Mouse (Mus musculus) limb, embryonic 11.5 days (tissue): Measurements from ENCODE around the gene Mfn2. TPM values are rescaled to one million over a fixed set of nuclear protein-coding genes. Genes with fewer than 3 reads are reported as not detected.
A peak's percentile ranks its signal among the peaks of the same experiment; 100 is the strongest.

ENCODE experiments used
- ATAC-seq: fragments of 200-750 bp; cut with Nextera tagmentation; 2 replicates; pipeline ENCODE4 v1.8.0; 2017; ENCODE audit warnings: low read depth; ENCODE audit not compliant: insufficient number of reproducible peaks, low FRiP score, low TSS enrichment
- DNase-seq: peaks from one replicate; pipeline ENCODE4 v3.0.0-alpha.2; 2015; ENCODE audit warnings: low spot score
- H3K27ac ChIP-seq: fragments of 300-500 bp; sonication (generic); replicated peaks from 2 replicates; pipeline ENCODE4 v1.5.1; 2014; ENCODE audit warnings: low read depth, mild to moderate bottlenecking, low read length
- H3K27me3 ChIP-seq: fragments of 300-500 bp; sonication (generic); 2 replicates; pipeline ENCODE4 v1.6.1; 2014; ENCODE audit warnings: mild to moderate bottlenecking, low read length, mixed read lengths; ENCODE audit not compliant: control insufficient read depth, insufficient read depth
- H3K36me3 ChIP-seq: fragments of 300-500 bp; sonication (generic); 2 replicates; pipeline ENCODE4 v1.6.1; 2014; ENCODE audit warnings: mild to moderate bottlenecking, low read length, moderate library complexity, mixed read lengths; ENCODE audit not compliant: control insufficient read depth, insufficient read depth
- H3K4me1 ChIP-seq: fragments of 300-500 bp; sonication (generic); 2 replicates; pipeline ENCODE4 v1.6.1; 2014; ENCODE audit warnings: low read length, mixed read lengths; ENCODE audit not compliant: control insufficient read depth, insufficient read depth
- H3K4me2 ChIP-seq: fragments of 300-500 bp; sonication (generic); 2 replicates; pipeline ENCODE4 v1.6.1; 2014; ENCODE audit warnings: low read depth, mild to moderate bottlenecking, moderate library complexity; ENCODE audit not compliant: severe bottlenecking
- H3K4me3 ChIP-seq: fragments of 300-500 bp; sonication (generic); 2 replicates; pipeline ENCODE4 v1.5.1; 2014; ENCODE audit warnings: low read depth, low read length
- H3K9ac ChIP-seq: fragments of 300-500 bp; sonication (generic); 2 replicates; pipeline ENCODE4 v1.6.1; 2014; ENCODE audit warnings: mild to moderate bottlenecking, low read length
- H3K9me3 ChIP-seq: fragments of 300-500 bp; sonication (generic); 2 replicates; pipeline ENCODE4 v1.6.1; 2016; ENCODE audit warnings: low read length; ENCODE audit not compliant: control insufficient read depth
- WGBS: fragments of 180-500 bp; shearing (Covaris S2); extraction: QIAGEN DNeasy Blood & Tissue Kit; methylation state at CpG from one replicate; pipeline ENCODE4 v1.1.7; 2014; 5-methylcytosine and 5-hydroxymethylcytosine counted together
- polyA plus RNA-seq: library from polyadenylated mRNA; unstranded; fragments of >200 nt; fragmentation: Nextera tagmentation; extraction: Ambion mirVana; gene quantifications from 2 replicates; pipeline ENCODE4 v1.2.1, GENCODE M21; 2014

Gene Mfn2
- polyA plus RNA-seq, 1 experiment from 2014 or later, result 20.7 TPM

DNA sequence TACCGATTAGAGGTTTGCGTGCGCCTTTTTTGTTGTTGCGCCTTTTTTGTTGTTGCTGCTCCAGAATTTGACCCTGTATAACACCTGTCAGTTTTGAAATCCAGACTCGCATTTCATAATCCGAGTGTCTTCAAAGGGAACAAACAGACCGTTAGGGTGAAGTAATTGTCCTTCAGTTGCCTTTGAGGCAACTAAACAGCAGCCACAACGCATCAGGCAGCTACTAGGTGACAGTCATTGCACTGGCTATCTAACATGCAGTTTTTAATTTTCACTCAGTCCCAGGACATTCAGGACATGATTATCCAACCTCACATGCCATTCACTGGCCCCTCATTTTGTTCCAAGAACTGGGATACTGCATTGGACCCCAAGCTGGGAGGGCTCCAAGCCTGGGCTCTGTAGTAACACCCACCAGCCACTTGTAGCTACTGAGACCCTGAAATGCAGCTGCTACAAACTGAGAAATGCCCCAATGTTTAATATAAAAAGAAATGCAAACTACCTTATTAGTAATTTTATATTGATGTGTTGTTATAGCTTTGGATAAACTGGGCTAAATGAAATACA lies 671 bp upstream of the Mfn2 start:
- H3K4me1 ChIP-seq, result peaks cover 7% of the 10 kb centered on the region; the same call in 1 of the 2 replicates
- H3K9ac ChIP-seq, result no peak overlapping the region; the same call in 1 of the 2 replicates
- peak overlapping the region; percentile 92 for H3K4me3 ChIP-seq
- H3K27ac ChIP-seq, result no peak overlapping the region
- ATAC-seq (no peak), DNase-seq (no peak)
- H3K27me3 ChIP-seq, result no peaks in the 10 kb centered on the region
- H3K9me3 ChIP-seq, result no peaks in the 10 kb centered on the region
- no peaks in the 10 kb centered on the region for H3K36me3 ChIP-seq
- 3% methylated on average over 8 of the region's 8 CpGs for WGBS
- peak overlapping the region; percentile 54 for H3K4me2 ChIP-seq

DNA sequence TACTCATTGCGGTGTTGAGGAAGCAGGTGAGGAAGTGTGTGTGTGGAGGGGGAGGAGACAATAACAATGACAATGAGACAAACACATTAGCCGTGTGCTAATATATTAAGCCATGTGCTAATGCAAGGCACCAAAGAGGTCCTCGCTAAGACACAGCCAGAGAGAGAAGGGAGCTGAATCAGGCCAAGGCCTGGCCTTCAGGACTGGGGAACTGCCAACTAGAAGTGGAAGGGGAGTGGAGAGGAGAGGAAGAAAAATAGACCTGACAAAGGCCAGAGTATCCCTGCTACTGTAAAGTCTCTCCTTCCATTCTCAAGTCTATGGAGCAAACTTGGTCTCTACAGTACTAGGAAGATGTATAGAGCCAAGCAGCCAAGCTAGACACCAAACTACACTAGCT lies 903 bp downstream of the Mfn2 start:
- Histone ChIP-seq H3K36me3 (no peaks in the 10 kb centered on the region; the same call in 1 of the 2 replicates), H3K9me3 (no peaks in the 10 kb centered on the region), H3K4me1 (peaks cover 7% of the 10 kb centered on the region; the same call in 1 of the 2 replicates), H3K4me2 (peak overlapping the region; percentile 48), H3K4me3 (peak overlapping the region; percentile 92), H3K27me3 (no peaks in the 10 kb centered on the region), H3K27ac (no peak overlapping the region), H3K9ac (no peak overlapping the region)
- DNase-seq (no peak), ATAC-seq (no peak)
- 90% methylated on average over 3 of the region's 3 CpGs for WGBS

DNA sequence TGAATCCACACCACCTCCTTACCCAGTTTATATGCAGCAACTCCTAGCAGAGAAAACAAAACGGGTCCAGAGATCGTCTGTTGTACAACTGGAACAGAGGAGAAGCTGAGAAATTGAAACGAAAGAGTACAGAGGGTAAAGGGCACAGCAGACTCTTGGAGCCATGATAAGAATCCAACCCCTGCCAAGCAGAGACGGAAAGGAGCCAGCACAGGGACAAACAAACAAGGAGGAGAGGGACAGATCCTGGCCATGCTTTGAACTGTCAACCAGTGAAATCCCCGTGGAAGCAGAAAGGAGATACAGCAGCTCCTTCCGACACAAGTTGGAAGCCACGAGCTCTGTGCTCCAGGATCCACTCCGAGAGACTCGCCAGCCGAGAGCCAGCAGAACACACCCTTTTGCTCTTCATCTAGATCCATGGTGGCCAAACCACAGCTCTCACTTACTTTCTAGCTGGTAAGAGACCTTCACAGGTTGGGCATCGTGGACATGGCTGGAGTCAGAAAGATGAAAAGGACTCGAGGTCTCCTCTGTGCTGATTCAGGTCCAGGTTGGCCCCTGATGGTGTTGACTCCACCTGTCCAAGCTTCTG lies 1.5 kb downstream of the Mfn2 start:
- Histone ChIP-seq H3K27me3 (no peaks in the 10 kb centered on the region), H3K9me3 (no peaks in the 10 kb centered on the region), H3K4me1 (peaks cover 7% of the 10 kb centered on the region; the same call in 1 of the 2 replicates), H3K9ac (no peak overlapping the region), H3K36me3 (no peaks in the 10 kb centered on the region; the same call in 1 of the 2 replicates), H3K4me3 (no peak overlapping the region), H3K4me2 (no peak overlapping the region), H3K27ac (no peak overlapping the region)
- DNase-seq (no peak), ATAC-seq (no peak)
- 96% methylated on average over 12 of the region's 12 CpGs for WGBS

DNA sequence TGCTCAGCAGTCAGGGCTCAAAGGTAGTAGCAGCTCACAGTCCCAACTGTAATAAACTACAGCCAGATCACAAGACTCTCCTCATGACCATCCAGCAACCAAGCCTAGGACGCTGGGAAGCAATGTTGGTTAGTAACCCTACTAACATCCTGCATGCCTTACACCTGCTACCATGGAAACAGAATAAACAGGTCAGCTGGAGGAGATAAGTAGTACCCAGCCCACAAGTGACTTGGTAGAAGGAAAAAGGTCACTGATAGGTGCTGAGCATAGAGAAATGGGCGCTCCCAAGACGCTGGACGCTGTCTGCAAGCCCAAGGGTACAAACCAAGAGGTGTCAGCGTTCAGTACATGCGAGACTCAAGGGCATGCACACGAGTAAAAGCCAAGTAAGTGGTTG lies 4.1 kb downstream of the Mfn2 start:
- Histone ChIP-seq H3K4me2 (no peak overlapping the region), H3K36me3 (peaks cover 2% of the 10 kb centered on the region; the same call in 1 of the 2 replicates), H3K27ac (no peak overlapping the region), H3K27me3 (no peaks in the 10 kb centered on the region), H3K4me1 (peaks cover 7% of the 10 kb centered on the region; the same call in 1 of the 2 replicates), H3K9ac (no peak overlapping the region), H3K4me3 (no peak overlapping the region), H3K9me3 (no peaks in the 10 kb centered on the region)
- DNase-seq (no peak), ATAC-seq (no peak)
- 92% methylated on average over 7 of the region's 7 CpGs for WGBS

DNA sequence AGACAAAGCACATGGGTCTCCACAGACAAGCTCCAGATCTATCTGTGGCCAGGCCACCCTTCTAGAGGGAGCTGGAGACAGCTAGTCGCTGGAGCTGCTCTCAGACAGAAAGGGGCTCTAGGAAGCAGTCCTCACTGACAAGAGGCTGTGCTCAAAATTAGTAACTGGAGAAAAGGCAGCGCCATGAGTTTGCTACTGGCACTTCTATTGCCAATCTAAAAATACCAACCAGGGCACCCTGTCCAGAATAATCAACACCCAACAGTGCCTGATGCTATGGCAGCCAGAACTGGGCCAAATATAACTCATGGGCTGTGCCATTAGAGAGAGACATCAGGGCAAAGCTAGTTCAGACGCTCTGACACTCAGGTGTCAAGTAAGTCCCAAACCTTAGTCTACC lies 7.2 kb downstream of the Mfn2 start:
- no peak overlapping the region for H3K9ac ChIP-seq
- 90% methylated on average over 3 of the region's 3 CpGs for WGBS

DNA sequence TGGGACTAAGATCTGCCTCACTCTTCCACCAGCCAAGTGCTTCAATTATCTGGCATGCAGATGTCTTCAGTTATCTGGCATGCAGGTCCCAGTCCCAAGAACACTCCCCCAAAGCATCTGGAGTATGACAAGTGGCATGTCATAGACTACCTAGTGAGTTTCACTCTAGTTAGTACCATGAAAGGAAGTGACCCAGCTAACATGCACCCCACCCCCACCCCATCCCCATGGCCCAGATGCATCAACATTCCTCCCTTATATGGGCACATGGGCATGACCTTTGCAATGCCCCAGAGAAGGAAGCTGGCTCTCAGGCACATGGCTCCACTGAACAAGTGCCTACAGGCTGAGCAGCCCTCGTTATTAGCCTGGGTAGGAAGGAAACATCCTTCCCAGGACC lies 8.1 kb downstream of the Mfn2 start:
- 53% methylated on average over 1 of the region's 1 CpGs for WGBS
- Histone ChIP-seq H3K27ac (no peak overlapping the region), H3K4me1 (no peaks in the 10 kb centered on the region), H3K4me3 (no peak overlapping the region), H3K4me2 (no peak overlapping the region), H3K27me3 (no peaks in the 10 kb centered on the region), H3K36me3 (peaks cover 12% of the 10 kb centered on the region), H3K9ac (no peak overlapping the region), H3K9me3 (no peaks in the 10 kb centered on the region)
- DNase-seq, result no peak
- ATAC-seq, result no peak

More for the DNA sequence above, 7.2 kb downstream of the Mfn2 start:
- DNase-seq, result no peak
- peaks cover 6% of the 10 kb centered on the region; the same call in 1 of the 2 replicates for H3K36me3 ChIP-seq
- ATAC-seq, result no peak
- H3K9me3 ChIP-seq, result no peaks in the 10 kb centered on the region
- H3K4me2 ChIP-seq, result no peak overlapping the region
- H3K27ac ChIP-seq, result no peak overlapping the region
- no peak overlapping the region for H3K4me3 ChIP-seq
- H3K27me3 ChIP-seq, result no peaks in the 10 kb centered on the region
- no peaks in the 10 kb centered on the region for H3K4me1 ChIP-seq

DNA sequence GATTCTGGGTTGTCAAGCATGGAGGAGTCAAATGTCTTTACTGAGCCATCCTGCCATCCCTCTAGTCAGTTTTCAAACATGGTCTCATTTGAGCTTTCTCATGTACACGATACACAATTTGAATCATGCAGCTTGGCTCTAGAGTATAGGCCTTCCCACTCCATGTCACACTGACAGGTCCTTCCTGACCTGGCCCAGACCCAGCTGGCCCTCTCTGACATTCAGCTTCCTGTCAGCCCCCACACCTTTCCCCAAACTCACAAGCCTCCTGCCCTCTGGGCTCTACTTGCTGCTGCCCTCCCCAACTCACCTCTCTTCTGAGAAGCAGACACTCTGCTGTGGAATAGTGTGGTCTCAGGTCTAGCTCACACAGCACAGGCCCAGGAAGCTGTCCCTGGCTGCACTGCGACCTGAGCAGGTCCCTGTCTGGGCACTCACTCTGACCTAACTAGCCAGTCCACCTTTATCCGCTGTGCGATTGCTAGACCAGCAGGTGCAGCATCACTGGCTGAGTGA lies 8.6 kb downstream of the Mfn2 start:
- Histone ChIP-seq H3K9me3 (no peaks in the 10 kb centered on the region), H3K4me2 (no peak overlapping the region), H3K4me3 (no peak overlapping the region), H3K36me3 (peaks cover 12% of the 10 kb centered on the region), H3K9ac (no peak overlapping the region), H3K27me3 (no peaks in the 10 kb centered on the region), H3K4me1 (no peaks in the 10 kb centered on the region), H3K27ac (no peak overlapping the region)
- DNase-seq, result no peak
- 94% methylated on average over 4 of the region's 4 CpGs for WGBS
- ATAC-seq, result no peak

DNA sequence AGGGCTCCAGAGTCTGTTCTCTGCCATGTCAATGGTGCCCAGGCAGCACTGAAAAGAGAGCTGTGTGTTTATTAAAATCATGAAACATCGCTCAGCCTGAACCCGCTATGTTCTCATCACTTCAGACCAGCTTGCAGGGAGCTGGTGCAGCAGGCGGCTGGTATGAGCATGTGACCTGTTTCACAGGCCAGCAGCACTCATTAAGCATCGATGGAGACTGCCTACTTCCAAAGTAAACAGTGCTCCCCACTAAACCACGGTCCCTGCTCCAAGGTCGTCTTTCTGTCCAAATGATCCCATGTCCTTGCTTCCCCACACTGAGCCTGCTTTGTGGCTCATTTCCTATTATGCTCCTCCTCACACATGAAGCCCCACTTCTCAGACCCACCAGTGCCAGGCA lies 14.2 kb downstream of the Mfn2 start:
- Histone ChIP-seq H3K27ac (no peak overlapping the region), H3K27me3 (no peaks in the 10 kb centered on the region), H3K36me3 (peaks cover 22% of the 10 kb centered on the region), H3K4me2 (no peak overlapping the region), H3K9ac (no peak overlapping the region), H3K4me3 (no peak overlapping the region), H3K9me3 (no peaks in the 10 kb centered on the region), H3K4me1 (no peaks in the 10 kb centered on the region)
- 93% methylated on average over 6 of the region's 6 CpGs for WGBS
- ATAC-seq, result no peak
- no peak for DNase-seq
